35 mouse cellular contexts compared by ENCODE assay signal in the genomic region with DNA sequence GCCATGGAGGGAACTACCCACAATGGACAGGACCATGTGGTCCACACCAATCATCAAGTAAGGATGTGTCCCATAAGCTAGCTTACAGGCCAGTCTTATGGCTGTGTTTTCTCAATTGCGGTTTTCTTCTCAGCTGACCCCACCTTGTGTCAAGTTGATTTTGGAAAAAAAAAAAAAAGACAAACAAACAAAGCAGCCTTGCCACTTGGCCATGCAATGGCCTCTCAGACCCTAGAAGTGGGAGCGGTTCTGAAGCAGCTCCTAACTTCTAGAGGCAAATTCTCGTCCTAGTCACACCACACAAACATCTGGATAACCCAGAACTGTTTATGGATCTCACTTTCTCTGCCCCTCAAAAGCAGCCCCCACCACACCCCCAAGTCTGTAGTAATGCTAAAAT.
"Had no signal": no experiment of that assay in that cellular context is flagged by ENCODE, and none has a peak within 500 bp of the region (broad histone marks: within the 10 kb centered on the region; RNA-seq: fewer than 3 reads in every experiment).

No protein-coding gene starts in this region.

- ATAC-seq: hindbrain, embryonic 16.5 days; hindbrain, postnatal 0 days; inflammation-experienced regulatory T-cells, adult 6 months; intestine, embryonic 15.5 days; intestine, embryonic 16.5 days; intestine, postnatal 0 days had no signal

- H3K9me3 ChIP-seq: heart, embryonic 10.5 days; heart, embryonic 12.5 days; heart, embryonic 13.5 days; heart, embryonic 15.5 days; hindbrain, embryonic 10.5 days; hindbrain, embryonic 12.5 days; hindbrain, embryonic 13.5 days; hindbrain, embryonic 15.5 days; intestine, embryonic 15.5 days; kidney, embryonic 15.5 days had no signal

- H3K27me3 ChIP-seq: heart, embryonic 12.5 days; heart, embryonic 13.5 days; heart, embryonic 15.5 days; hindbrain, embryonic 12.5 days; hindbrain, embryonic 13.5 days; hindbrain, embryonic 15.5 days; intestine, embryonic 15.5 days; kidney, embryonic 15.5 days had no signal

- H3K36me3 ChIP-seq: heart, embryonic 10.5 days; heart, embryonic 12.5 days; heart, embryonic 13.5 days; heart, embryonic 15.5 days; hindbrain, embryonic 12.5 days; hindbrain, embryonic 13.5 days; hindbrain, embryonic 15.5 days; intestine, embryonic 15.5 days; kidney, embryonic 15.5 days had no signal

- H3K9ac ChIP-seq: heart, embryonic 12.5 days; heart, embryonic 13.5 days; heart, embryonic 15.5 days; hindbrain, embryonic 12.5 days; hindbrain, embryonic 13.5 days; hindbrain, embryonic 14.5 days; hindbrain, embryonic 15.5 days; intestine, embryonic 15.5 days; kidney, embryonic 15.5 days had no signal

- H3K4me3 ChIP-seq: heart, adult 2 months; heart, embryonic 10.5 days; heart, embryonic 12.5 days; heart, embryonic 13.5 days; heart, embryonic 15.5 days; hindbrain, embryonic 10.5 days; hindbrain, embryonic 12.5 days; hindbrain, embryonic 13.5 days; hindbrain, embryonic 15.5 days; intestine, embryonic 15.5 days; kidney, embryonic 15.5 days; layer of hippocampus, adult 2 months had no signal

- DNase-seq: heart, adult 2 months; heart, postnatal 10 days; heart, postnatal 14 days; heart, postnatal 36 days; heart, postnatal 4 days; kidney, adult 11 months; kidney, adult 18-20 months; kidney, adult 2 months; kidney, adult 8-10 months; kidney, adult 9 months; kidney, postnatal 10 days; kidney, postnatal 14 days; kidney, postnatal 25 days; kidney, postnatal 36 days; kidney, postnatal 4 days; layer of hippocampus, adult 9-11 months had no signal

- H3K4me1 ChIP-seq: heart, embryonic 12.5 days; heart, embryonic 13.5 days; heart, embryonic 15.5 days had no signal

- H3K27ac ChIP-seq: heart, adult 2 months; heart, embryonic 10.5 days; heart, embryonic 13.5 days; heart, embryonic 15.5 days; hindbrain, embryonic 10.5 days; hindbrain, embryonic 12.5 days; hindbrain, embryonic 13.5 days; hindbrain, embryonic 14.5 days; hindbrain, embryonic 15.5 days; hindbrain, postnatal 0 days; intestine, embryonic 15.5 days; kidney, embryonic 15.5 days; kidney, postnatal 0 days had no signal

- H3K4me2 ChIP-seq: heart, embryonic 11.5 days; heart, embryonic 12.5 days; heart, embryonic 13.5 days; heart, embryonic 15.5 days; hindbrain, embryonic 12.5 days; hindbrain, embryonic 13.5 days; hindbrain, embryonic 14.5 days; hindbrain, embryonic 15.5 days; intestine, embryonic 15.5 days; kidney, embryonic 15.5 days had no signal
